In genomic region chr6:91990101-91990500, GRCm38 (mm10) we compare ENCODE assay signal across 16 mouse cellular contexts. TPM values are rescaled to one million over a fixed set of nuclear protein-coding genes. Genes with fewer than 3 reads are reported as not detected.
"Had no signal": no experiment of that assay in that cellular context is flagged by ENCODE, and none has a peak within 500 bp of the region (broad histone marks: within the 10 kb centered on the region; RNA-seq: fewer than 3 reads in every experiment).

No protein-coding gene starts in this region.

- H3K4me2 ChIP-seq: liver, embryonic 13.5 days; midbrain, embryonic 11.5 days had no signal

- DNase-seq: kidney, postnatal 25 days; layer of hippocampus, adult 9-11 months; layer of hippocampus, postnatal 36 days; liver, embryonic 13.5 days; lung, adult 2 months; lung, postnatal 14 days; lung, postnatal 4 days; midbrain, embryonic 14.5 days; right cerebral cortex, postnatal 14 days; right cerebral cortex, postnatal 4 days; thymus, postnatal 25 days had no signal

- H3K27me3 ChIP-seq: liver, embryonic 13.5 days had no signal

- H3K9me3 ChIP-seq: liver, embryonic 13.5 days had no signal

- H3K9ac ChIP-seq: liver, embryonic 13.5 days had no signal

- H3K4me3 ChIP-seq: layer of hippocampus, adult 2 months; left cerebral cortex, adult 2 months; liver, embryonic 13.5 days had no signal

- H3K36me3 ChIP-seq: liver, embryonic 13.5 days had no signal

- H3K27ac ChIP-seq: kidney, postnatal 0 days; layer of hippocampus, adult 2 months; left cerebral cortex, adult 2 months; liver, embryonic 13.5 days had no signal

RNA-seq across cellular contexts. Expression of gene Fgd5, which starts 11.4 kb away (rescaled TPM):
- total RNA-seq: megakaryocyte-erythroid progenitor cell, adult 5-6 weeks had no signal
